Mouse (Mus musculus) hindbrain, embryonic 16.5 days (tissue): ENCODE results near the gene Nrip2. TPM values are rescaled to one million over a fixed set of nuclear protein-coding genes. Genes with fewer than 3 reads are reported as not detected.
A peak's percentile ranks its signal among the peaks of the same experiment; 100 is the strongest.

Experiments
- ATAC-seq: fragments of 200-750 bp; cut with Nextera tagmentation; 2 replicates; pipeline ENCODE4 v1.8.0; 2017; ENCODE audit warnings: moderate TSS enrichment, moderate library complexity
- H3K27ac ChIP-seq: fragments of 300-500 bp; sonication (generic); 2 replicates; pipeline ENCODE4 v1.5.1; 2014; ENCODE audit warnings: low read depth, mild to moderate bottlenecking, control low read depth, low read length, moderate library complexity
- H3K27me3 ChIP-seq: fragments of 300-500 bp; sonication (generic); replicated peaks from 2 replicates; pipeline ENCODE4 v1.6.1; 2014; ENCODE audit warnings: low read length; ENCODE audit not compliant: control insufficient read depth, insufficient read depth
- H3K36me3 ChIP-seq: fragments of 300-500 bp; sonication (generic); 2 replicates; pipeline ENCODE4 v1.6.1; 2014; ENCODE audit warnings: mild to moderate bottlenecking, low read length, moderate library complexity, mixed read lengths; ENCODE audit not compliant: control insufficient read depth, insufficient read depth
- H3K4me1 ChIP-seq: fragments of 300-500 bp; sonication (generic); 2 replicates; pipeline ENCODE4 v1.6.1; 2014; ENCODE audit warnings: low read depth, low read length; ENCODE audit not compliant: control insufficient read depth, insufficient read depth
- H3K4me2 ChIP-seq: fragments of 300-500 bp; sonication (generic); 2 replicates; pipeline ENCODE4 v1.6.1; 2014; ENCODE audit warnings: mild to moderate bottlenecking, low read length, control low read depth, moderate library complexity
- H3K4me3 ChIP-seq: fragments of 300-500 bp; sonication (generic); 2 replicates; pipeline ENCODE4 v1.5.1; 2014; ENCODE audit warnings: mild to moderate bottlenecking, low read length, control low read depth, moderate library complexity
- H3K9ac ChIP-seq: fragments of 300-500 bp; sonication (generic); 2 replicates; pipeline ENCODE4 v1.6.1; 2014; ENCODE audit warnings: low read depth, mild to moderate bottlenecking, control low read depth, low read length, moderate library complexity
- H3K9me3 ChIP-seq: fragments of 300-500 bp; sonication (generic); 2 replicates; pipeline ENCODE4 v1.6.1; 2014; ENCODE audit warnings: mild to moderate bottlenecking, low read length, moderate library complexity; ENCODE audit not compliant: control insufficient read depth
- WGBS: fragments of 180-500 bp; shearing (Covaris S2); extraction: QIAGEN DNeasy Blood & Tissue Kit; methylation state at CpG from one replicate; pipeline ENCODE4 v1.1.7; 2014; 5-methylcytosine and 5-hydroxymethylcytosine counted together
- polyA plus RNA-seq: library from polyadenylated mRNA; unstranded; fragments of >200 nt; fragmentation: Nextera tagmentation; extraction: Ambion mirVana; gene quantifications from 2 replicates; pipeline ENCODE4 v1.2.1, GENCODE M21; 2015

The Nrip2 gene
- polyA plus RNA-seq, 1 experiment from 2014 or later: 11.3 TPM

- no peak overlapping the region for H3K9ac ChIP-seq
- no peaks in the 10 kb centered on the region for H3K27me3 ChIP-seq
- ATAC-seq: peak; percentile 40
- H3K27ac ChIP-seq: no peak overlapping the region
- peaks cover 31% of the 10 kb centered on the region for H3K36me3 ChIP-seq
- 13% methylated on average over 3 of the region's 3 CpGs for WGBS
- no peak overlapping the region for H3K4me3 ChIP-seq
- H3K4me1 ChIP-seq: no peaks in the 10 kb centered on the region
- H3K9me3 ChIP-seq: no peaks in the 10 kb centered on the region
- no peak overlapping the region for H3K4me2 ChIP-seq
Observed at GRCm38 (mm10) chr6:128411115-128411514, 12.0 kb downstream of the Nrip2 start.

GRCm38 (mm10) chr6:128416169-128416568 is 17.1 kb downstream of the Nrip2 start:
- Histone ChIP-seq H3K9me3 (no peaks in the 10 kb centered on the region), H3K4me2 (no peak overlapping the region), H3K36me3 (peaks cover 9% of the 10 kb centered on the region), H3K27me3 (no peaks in the 10 kb centered on the region), H3K9ac (no peak overlapping the region), H3K4me3 (no peak overlapping the region), H3K27ac (no peak overlapping the region), H3K4me1 (no peaks in the 10 kb centered on the region)
- ATAC-seq: no peak
- WGBS: 83% methylated on average over 5 of the region's 5 CpGs

GRCm38 (mm10) chr6:128418076-128418475 is 19.0 kb downstream of the Nrip2 start:
- Histone ChIP-seq H3K9ac (no peak overlapping the region), H3K4me1 (no peaks in the 10 kb centered on the region), H3K4me2 (no peak overlapping the region), H3K27ac (no peak overlapping the region), H3K36me3 (no peaks in the 10 kb centered on the region), H3K27me3 (no peaks in the 10 kb centered on the region), H3K4me3 (no peak overlapping the region), H3K9me3 (no peaks in the 10 kb centered on the region)
- WGBS: 96% methylated on average over 1 of the region's 1 CpGs
- ATAC-seq: no peak

- H3K27ac ChIP-seq: no peak overlapping the region
- ATAC-seq: no peak
- no peak overlapping the region for H3K4me3 ChIP-seq
- no peaks in the 10 kb centered on the region for H3K36me3 ChIP-seq
- WGBS: 96% methylated on average over 2 of the region's 2 CpGs
- H3K27me3 ChIP-seq: no peaks in the 10 kb centered on the region
- H3K9ac ChIP-seq: no peak overlapping the region
- peaks cover 2% of the 10 kb centered on the region; the same call in 1 of the 2 replicates for H3K4me1 ChIP-seq
- H3K4me2 ChIP-seq: no peak overlapping the region
- H3K9me3 ChIP-seq: no peaks in the 10 kb centered on the region
Observed at GRCm38 (mm10) chr6:128421036-128421435, 21.9 kb downstream of the Nrip2 start.

GRCm38 (mm10) chr6:128421480-128421879 is 22.4 kb downstream of the Nrip2 start:
- Histone ChIP-seq H3K9ac (no peak overlapping the region), H3K9me3 (no peaks in the 10 kb centered on the region), H3K27me3 (no peaks in the 10 kb centered on the region), H3K36me3 (no peaks in the 10 kb centered on the region), H3K4me2 (no peak overlapping the region), H3K27ac (no peak overlapping the region), H3K4me1 (peaks cover 2% of the 10 kb centered on the region; the same call in 1 of the 2 replicates), H3K4me3 (no peak overlapping the region)
- 87% methylated on average over 3 of the region's 3 CpGs for WGBS
- no peak for ATAC-seq

GRCm38 (mm10) chr6:128423496-128424268 is 24.6 kb downstream of the Nrip2 start:
- peak overlapping the region; percentile 61 for H3K4me3 ChIP-seq
- no peaks in the 10 kb centered on the region for H3K27me3 ChIP-seq
- peak overlapping the region; percentile 99 for H3K27ac ChIP-seq
- H3K4me2 ChIP-seq: peak overlapping the region; percentile 57
- peak overlapping the region; percentile 85 for H3K9ac ChIP-seq
- peaks cover 6% of the 10 kb centered on the region; the same call in 1 of the 2 replicates for H3K36me3 ChIP-seq
- 47% methylated on average over 15 of the region's 16 CpGs for WGBS
- H3K4me1 ChIP-seq: peaks cover 2% of the 10 kb centered on the region; the same call in 1 of the 2 replicates
- ATAC-seq: peak; percentile 49
- no peaks in the 10 kb centered on the region for H3K9me3 ChIP-seq

GRCm38 (mm10) chr6:128424269-128425019 is 25.3 kb downstream of the Nrip2 start, which contains the start of gene Itfg2:
Gene Itfg2, minus strand, starts transcription at chr6:128424931.
- peak; percentile 96 for ATAC-seq
- WGBS: under 1% methylated on average over 42 of the region's 42 CpGs
- Histone ChIP-seq H3K4me2 (peak within 1 kb of the TSS; percentile 73), H3K27ac (peak within 1 kb of the TSS; percentile 99), H3K27me3 (no peaks in the 10 kb centered on the region), H3K4me3 (peak within 1 kb of the TSS; percentile 61), H3K9me3 (no peaks in the 10 kb centered on the region), H3K36me3 (peaks cover 7% of the 10 kb centered on the region; the same call in 1 of the 2 replicates), H3K9ac (peak within 1 kb of the TSS; percentile 85), H3K4me1 (peaks cover 2% of the 10 kb centered on the region; the same call in 1 of the 2 replicates)

- H3K4me1 ChIP-seq: peaks cover 2% of the 10 kb centered on the region; the same call in 1 of the 2 replicates
- no peaks in the 10 kb centered on the region for H3K9me3 ChIP-seq
- H3K9ac ChIP-seq: peak overlapping the region; percentile 85
- H3K27ac ChIP-seq: peak overlapping the region; percentile 99
- 0 out of 2 replicates have a peak, but pooled peaks have one; percentile 1 for ATAC-seq
- H3K27me3 ChIP-seq: no peaks in the 10 kb centered on the region
- peak overlapping the region; percentile 61 for H3K4me3 ChIP-seq
- H3K4me2 ChIP-seq: peak overlapping the region; percentile 73
- peaks cover 11% of the 10 kb centered on the region for H3K36me3 ChIP-seq
- 17% methylated on average over 9 of the region's 9 CpGs for WGBS
Observed at GRCm38 (mm10) chr6:128425046-128425445, 25.9 kb downstream of the Nrip2 start.

- H3K27ac ChIP-seq: no peak overlapping the region
- H3K9me3 ChIP-seq: no peaks in the 10 kb centered on the region
- H3K4me3 ChIP-seq: no peak overlapping the region
- no peaks in the 10 kb centered on the region for H3K27me3 ChIP-seq
- H3K4me2 ChIP-seq: no peak overlapping the region
- H3K36me3 ChIP-seq: peaks cover 31% of the 10 kb centered on the region
- H3K9ac ChIP-seq: no peak overlapping the region
- H3K4me1 ChIP-seq: peaks cover 5% of the 10 kb centered on the region
- 92% methylated on average over 5 of the region's 5 CpGs for WGBS
- no peak for ATAC-seq
Observed at GRCm38 (mm10) chr6:128427571-128427970, 28.5 kb downstream of the Nrip2 start.
